Mouse (Mus musculus) liver, embryonic 15.5 days (tissue): ENCODE data around the gene Mesd. TPM values are rescaled to one million over a fixed set of nuclear protein-coding genes. Genes with fewer than 3 reads are reported as not detected.
A peak's percentile ranks its signal among the peaks of the same experiment; 100 is the strongest.
"Not testable (repeated sequence)": the region's sequence is repeated elsewhere in the genome, so short reads cannot be mapped to it uniquely, and the experiment has no call there.

Experiments used
- ATAC-seq: fragments of 200-750 bp; cut with Nextera tagmentation; 2 replicates; pipeline ENCODE4 v1.8.0; 2017; ENCODE audit warnings: moderate number of reproducible peaks, mild to moderate bottlenecking, moderate library complexity; ENCODE audit not compliant: insufficient read depth
- H3K27ac ChIP-seq: fragments of 300-500 bp; sonication (generic); replicated peaks from 2 replicates; pipeline ENCODE4 v1.5.1; 2015; ENCODE audit warnings: mild to moderate bottlenecking, inconsistent platforms
- H3K27me3 ChIP-seq: fragments of 300-500 bp; sonication (generic); 2 replicates; pipeline ENCODE4 v1.6.1; 2015; ENCODE audit warnings: mild to moderate bottlenecking, inconsistent platforms
- H3K36me3 ChIP-seq: fragments of 300-500 bp; sonication (generic); replicated peaks from 2 replicates; pipeline ENCODE4 v1.6.1; 2015; ENCODE audit warnings: moderate library complexity, mild to moderate bottlenecking, inconsistent platforms
- H3K4me1 ChIP-seq: fragments of 300-500 bp; sonication (generic); replicated peaks from 2 replicates; pipeline ENCODE4 v1.6.1; 2015; ENCODE audit warnings: inconsistent platforms
- H3K4me2 ChIP-seq: fragments of 300-500 bp; sonication (generic); 2 replicates; pipeline ENCODE4 v1.6.1; 2015; ENCODE audit warnings: moderate library complexity, mild to moderate bottlenecking, inconsistent platforms
- H3K4me3 ChIP-seq: fragments of 300-500 bp; sonication (generic); replicated peaks from 2 replicates; pipeline ENCODE4 v1.5.1; 2015; ENCODE audit warnings: mild to moderate bottlenecking, inconsistent platforms
- H3K9ac ChIP-seq: fragments of 300-500 bp; sonication (generic); 2 replicates; pipeline ENCODE4 v1.6.1; 2015; ENCODE audit warnings: moderate library complexity, mild to moderate bottlenecking, inconsistent platforms
- H3K9me3 ChIP-seq: fragments of 300-500 bp; sonication (generic); replicated peaks from 2 replicates; pipeline ENCODE4 v1.6.1; 2016; ENCODE audit warnings: inconsistent platforms
- WGBS: fragments of 180-500 bp; shearing (Covaris S2); methylation state at CpG from one replicate; pipeline ENCODE4 v1.1.7; 2015; ENCODE audit warnings: mixed read lengths; ENCODE audit not compliant: insufficient replicate concordance; 5-methylcytosine and 5-hydroxymethylcytosine counted together
- polyA plus RNA-seq: library from polyadenylated mRNA; unstranded; fragments of >200 nt; fragmentation: Nextera tagmentation; extraction: Ambion mirVana; gene quantifications from 2 replicates; pipeline ENCODE4 v1.2.1, GENCODE M21; 2015

The Mesd gene
- polyA plus RNA-seq, 1 experiment from 2014 or later = 46.9 TPM

- ATAC-seq = peak; percentile 30
- Histone ChIP-seq H3K36me3 (peaks cover 48% of the 10 kb centered on the region), H3K27ac (peak overlapping the region; percentile 99), H3K9ac (peak overlapping the region; percentile 99), H3K9me3 (no peaks in the 10 kb centered on the region), H3K4me1 (peaks cover 83% of the 10 kb centered on the region), H3K27me3 (no peaks in the 10 kb centered on the region), H3K4me2 (peak overlapping the region; percentile 96), H3K4me3 (peak overlapping the region; percentile 98)
- WGBS = 20% methylated on average over 56 of the region's 56 CpGs
These were observed 1.5 kb upstream of the Mesd start for GRCm38 (mm10) chr7:83882633-83883275.

DNA sequence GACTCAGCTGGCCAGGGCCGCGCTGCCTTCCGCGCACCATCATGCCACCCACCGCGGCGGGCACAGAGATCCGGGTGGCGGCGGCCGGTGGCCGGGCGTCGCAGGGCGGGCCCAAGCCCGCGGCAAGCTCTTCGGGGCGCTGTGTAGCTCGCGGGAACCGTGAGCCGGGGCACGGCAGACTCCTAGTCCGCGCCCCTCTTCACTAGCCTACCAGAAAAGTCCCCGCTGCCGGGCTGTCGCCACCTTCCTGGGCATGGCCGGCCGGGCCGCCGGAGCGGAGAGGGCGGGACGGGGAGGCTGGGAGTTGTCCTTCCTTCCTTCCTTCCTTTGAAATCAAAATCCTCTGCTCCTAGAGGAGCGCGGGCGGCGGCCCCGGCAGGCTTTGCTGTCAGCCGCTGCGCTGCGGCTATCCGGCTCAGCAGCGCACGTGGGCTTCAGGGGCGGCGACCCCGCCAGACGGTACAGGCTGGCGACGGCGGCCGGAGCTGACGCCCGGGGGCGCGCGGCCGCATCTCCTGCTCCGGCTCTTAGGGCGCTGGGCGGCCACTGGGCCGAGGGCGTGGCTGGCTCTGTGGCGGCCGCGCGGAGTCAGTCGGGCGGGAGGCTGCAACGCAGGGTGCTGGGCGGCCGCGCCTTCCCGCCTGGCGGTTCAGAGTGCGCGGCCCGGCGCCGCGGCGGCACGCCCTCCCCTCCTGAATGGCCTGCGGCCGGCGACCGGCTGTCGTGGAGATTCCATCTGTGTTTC is 818 bp upstream of the Mesd start:
- Histone ChIP-seq H3K27ac (peak overlapping the region; percentile 99), H3K9me3 (no peaks in the 10 kb centered on the region), H3K27me3 (no peaks in the 10 kb centered on the region), H3K36me3 (peaks cover 44% of the 10 kb centered on the region), H3K9ac (peak overlapping the region; percentile 99), H3K4me3 (peak overlapping the region; percentile 98), H3K4me1 (peaks cover 83% of the 10 kb centered on the region), H3K4me2 (peak overlapping the region; percentile 96)
- WGBS = under 1% methylated on average over 88 of the region's 91 CpGs
- peak; percentile 82 for ATAC-seq

DNA sequence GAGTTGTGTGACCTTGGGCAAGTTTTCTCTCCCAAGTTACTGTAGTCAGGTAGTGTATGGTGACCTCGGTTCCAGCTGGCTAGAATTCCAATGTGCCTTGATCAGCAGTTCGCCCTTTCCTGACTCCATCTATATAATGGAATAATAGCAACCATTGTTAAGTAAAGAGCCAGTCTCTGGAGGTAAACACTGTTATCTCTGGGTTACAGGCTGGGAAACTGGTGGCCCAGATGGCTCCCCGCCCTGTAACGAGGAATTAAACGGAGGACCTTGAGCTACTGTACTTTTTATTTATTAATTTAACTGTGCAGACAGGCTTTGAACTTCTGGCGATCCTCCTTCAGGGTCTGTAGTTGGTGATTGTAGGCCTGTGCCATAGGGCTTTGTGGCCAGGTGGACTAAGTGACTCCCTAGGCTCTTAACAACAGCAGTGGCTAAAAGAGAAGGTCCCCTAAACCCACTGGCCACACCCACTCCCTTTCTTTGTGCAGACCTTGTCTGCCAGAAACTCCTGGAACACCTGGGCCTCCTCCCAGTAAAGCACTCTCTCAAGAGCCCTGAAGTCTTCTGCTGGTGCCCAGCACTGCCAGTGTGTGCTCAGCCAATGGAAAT is 761 bp downstream of the Mesd start:
- Histone ChIP-seq H3K9ac (peak overlapping the region; percentile 99), H3K4me1 (peaks cover 83% of the 10 kb centered on the region), H3K9me3 (no peaks in the 10 kb centered on the region), H3K4me3 (peak overlapping the region; percentile 98), H3K27me3 (no peaks in the 10 kb centered on the region), H3K27ac (peak overlapping the region; percentile 99), H3K4me2 (peak overlapping the region; percentile 96), H3K36me3 (peaks cover 33% of the 10 kb centered on the region)
- WGBS = 7% methylated on average over 6 of the region's 6 CpGs
- peak; percentile 53 for ATAC-seq

- Histone ChIP-seq H3K4me1 (peaks cover 81% of the 10 kb centered on the region), H3K36me3 (peaks cover 25% of the 10 kb centered on the region), H3K4me3 (peak overlapping the region; percentile 98), H3K9ac (peak overlapping the region; percentile 99), H3K9me3 (no peaks in the 10 kb centered on the region), H3K27ac (peak overlapping the region; percentile 99), H3K4me2 (peak overlapping the region; percentile 96), H3K27me3 (no peaks in the 10 kb centered on the region)
- ATAC-seq = peak; percentile 35
- WGBS = 17% methylated on average over 4 of the region's 4 CpGs
These were observed 1.6 kb downstream of the Mesd start for GRCm38 (mm10) chr7:83885835-83886234.

DNA sequence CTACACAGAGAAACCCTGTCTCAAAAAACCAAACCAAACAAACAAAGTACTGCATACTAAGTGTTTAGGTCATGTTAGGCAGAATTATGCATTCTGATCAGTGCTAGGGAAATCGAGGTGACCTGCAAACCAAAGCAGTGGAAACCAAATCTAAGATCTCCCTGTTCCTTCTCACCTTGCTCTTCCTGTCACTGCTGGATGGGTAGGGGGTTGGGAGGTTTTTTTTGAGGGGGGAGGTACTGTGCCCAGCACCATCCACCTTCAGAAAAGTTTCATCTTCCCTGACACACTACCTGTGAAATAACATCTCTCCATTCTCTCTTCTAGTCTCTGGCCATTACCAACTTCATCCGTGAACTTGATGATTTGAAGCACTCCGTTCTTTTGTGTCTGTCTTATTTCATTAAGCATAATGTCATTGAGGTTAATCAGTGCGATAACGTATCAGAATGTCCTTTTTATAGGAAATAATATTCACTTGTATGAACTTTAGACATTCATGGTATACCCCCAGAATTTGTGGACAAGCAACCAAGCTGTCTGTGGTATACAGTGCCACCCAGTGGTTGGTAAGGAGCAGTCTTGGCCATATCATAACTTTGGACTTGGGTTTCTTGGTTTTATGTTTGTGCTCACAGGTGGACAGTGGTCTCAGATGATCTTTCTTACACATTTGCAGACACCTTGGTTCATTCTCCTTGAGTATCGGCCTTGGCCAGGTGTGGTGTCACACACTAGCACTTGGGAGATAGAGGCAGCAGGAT is 2.3 kb downstream of the Mesd start:
- peak overlapping the region; percentile 99; the same call in 1 of the 2 replicates for H3K9ac ChIP-seq
- H3K4me3 ChIP-seq = peak overlapping the region; percentile 98
- peaks cover 18% of the 10 kb centered on the region for H3K36me3 ChIP-seq
- 76% methylated on average over 6 of the region's 6 CpGs for WGBS
- ATAC-seq = no peak
- H3K4me1 ChIP-seq = peaks cover 78% of the 10 kb centered on the region
- H3K27me3 ChIP-seq = no peaks in the 10 kb centered on the region
- no peaks in the 10 kb centered on the region for H3K9me3 ChIP-seq
- H3K4me2 ChIP-seq = peak overlapping the region; percentile 96
- peak overlapping the region; percentile 99 for H3K27ac ChIP-seq

DNA sequence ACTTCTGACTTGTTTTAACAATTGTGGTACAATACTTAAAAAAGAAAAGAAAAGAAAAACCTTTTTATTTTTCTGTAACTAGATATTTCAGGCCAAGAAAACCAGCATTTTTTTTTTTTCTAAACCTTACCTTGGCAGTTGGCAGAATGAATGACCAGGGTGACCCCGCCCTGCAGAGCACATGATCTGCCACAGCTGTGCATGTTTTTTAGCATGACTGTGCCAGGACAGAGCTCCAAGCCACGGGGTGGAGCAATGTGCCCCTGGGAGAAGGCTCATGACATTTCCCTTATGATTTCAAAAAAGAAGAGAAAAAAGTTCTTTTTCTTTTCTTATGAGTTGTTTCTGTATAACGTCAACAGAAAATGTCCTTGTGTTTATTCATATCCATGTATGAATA is 5.1 kb downstream of the Mesd start:
- H3K4me2 ChIP-seq = no peak overlapping the region
- no peaks in the 10 kb centered on the region for H3K9me3 ChIP-seq
- no peaks in the 10 kb centered on the region for H3K27me3 ChIP-seq
- no peak for ATAC-seq
- H3K4me1 ChIP-seq = peaks cover 84% of the 10 kb centered on the region
- peak overlapping the region; percentile 51 for H3K27ac ChIP-seq
- H3K4me3 ChIP-seq = no peak overlapping the region
- no peak overlapping the region for H3K9ac ChIP-seq
- peaks cover 8% of the 10 kb centered on the region; the same call in 1 of the 2 replicates for H3K36me3 ChIP-seq
- WGBS = 52% methylated on average over 3 of the region's 3 CpGs

GRCm38 (mm10) chr7:83889946-83890345 is 5.7 kb downstream of the Mesd start:
- not testable (repeated sequence) for H3K27me3 ChIP-seq, H3K4me3 ChIP-seq, H3K4me2 ChIP-seq, H3K9me3 ChIP-seq, H3K9ac ChIP-seq, ATAC-seq
- H3K27ac ChIP-seq = peak overlapping the region; percentile 51
- peaks cover 14% of the 10 kb centered on the region; the same call in 1 of the 2 replicates for H3K36me3 ChIP-seq
- H3K4me1 ChIP-seq = peaks cover 85% of the 10 kb centered on the region
- 80% methylated on average over 5 of the region's 5 CpGs for WGBS

- peak overlapping the region; percentile 75 for H3K4me3 ChIP-seq
- 2% methylated on average over 44 of the region's 44 CpGs for WGBS
These were observed 7.4 kb downstream of the Mesd start for GRCm38 (mm10) chr7:83891433-83892332.

GRCm38 (mm10) chr7:83892333-83892669 is 8.0 kb downstream of the Mesd start:
- no peaks in the 10 kb centered on the region for H3K27me3 ChIP-seq
- H3K4me2 ChIP-seq = peak overlapping the region; percentile 77
- 0% methylated on average over 21 of the region's 21 CpGs for WGBS
- no peak for ATAC-seq
- H3K9me3 ChIP-seq = no peaks in the 10 kb centered on the region
- peak overlapping the region; percentile 78 for H3K9ac ChIP-seq
- peaks cover 83% of the 10 kb centered on the region for H3K4me1 ChIP-seq
- peak overlapping the region; percentile 75 for H3K4me3 ChIP-seq
- H3K36me3 ChIP-seq = peaks cover 24% of the 10 kb centered on the region
- peak overlapping the region; percentile 90 for H3K27ac ChIP-seq

More at GRCm38 (mm10) chr7:83891433-83892332, 7.4 kb downstream of the Mesd start:
- no peaks in the 10 kb centered on the region for H3K27me3 ChIP-seq
- peaks cover 84% of the 10 kb centered on the region for H3K4me1 ChIP-seq
- H3K9me3 ChIP-seq = no peaks in the 10 kb centered on the region
- peak overlapping the region; percentile 77 for H3K4me2 ChIP-seq
- H3K9ac ChIP-seq = peak overlapping the region; percentile 78
- ATAC-seq = peak; percentile 97
- peaks cover 26% of the 10 kb centered on the region for H3K36me3 ChIP-seq
- H3K27ac ChIP-seq = peak overlapping the region; percentile 90

DNA sequence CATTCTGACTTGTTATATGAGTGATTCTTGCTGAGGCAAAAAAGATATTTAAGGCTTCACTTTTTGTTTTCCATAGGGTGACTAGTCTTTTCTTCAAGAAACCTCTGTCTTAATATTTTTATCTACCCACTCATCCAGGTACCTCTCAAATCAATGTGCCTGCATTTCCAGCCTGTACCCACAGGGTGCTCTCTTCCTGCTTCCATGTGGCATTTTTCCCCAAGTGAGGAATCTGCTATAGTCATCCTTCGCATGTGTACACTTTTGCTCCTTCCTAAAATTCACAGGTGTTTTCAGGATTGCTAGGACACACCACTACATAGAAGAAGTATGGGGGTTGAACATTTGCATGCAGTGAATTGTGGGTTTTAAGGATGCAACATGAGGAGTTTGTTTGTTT is 10.1 kb downstream of the Mesd start:
- Histone ChIP-seq H3K27ac (no peak overlapping the region), H3K4me3 (peak overlapping the region; percentile 5; the same call in 1 of the 2 replicates), H3K4me2 (peak overlapping the region; percentile 77), H3K9ac (no peak overlapping the region), H3K9me3 (no peaks in the 10 kb centered on the region), H3K4me1 (peaks cover 83% of the 10 kb centered on the region), H3K27me3 (no peaks in the 10 kb centered on the region), H3K36me3 (peaks cover 43% of the 10 kb centered on the region)
- WGBS = 84% methylated on average over 1 of the region's 1 CpGs
- ATAC-seq = no peak
